Mouse (Mus musculus): ENCODE data around the gene Slc46a2.

DNA sequence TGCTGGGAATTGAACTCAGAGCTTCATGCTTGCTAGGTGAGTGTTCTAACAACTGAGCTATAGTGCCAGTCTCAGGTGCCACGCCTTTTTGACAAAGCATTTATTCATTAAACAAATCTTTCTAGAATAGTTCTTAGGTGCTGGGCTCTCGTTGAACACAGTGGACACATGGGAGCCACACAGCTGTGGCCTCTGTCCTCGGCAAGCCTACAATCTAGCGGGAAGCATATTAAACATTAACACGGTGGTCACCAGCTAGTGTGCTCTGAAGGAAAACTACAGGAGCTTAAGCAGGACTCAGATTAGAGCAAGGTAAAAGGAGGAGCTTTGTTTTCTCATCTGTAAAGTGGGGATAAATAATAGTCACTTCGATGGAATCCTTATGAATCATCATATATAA, 7.8 kb downstream of the Slc46a2 start:
- TF ChIP-seq CTCF (conservative IDR thresholded peaks at IDR 0.05; ENCODE audit: low read length) (no peak), POU5F1 (IDR thresholded peaks at IDR 0.05; ENCODE audit: borderline replicate concordance, low read length) (no peak), NANOG (IDR thresholded peaks at IDR 0.05; ENCODE audit: borderline replicate concordance, low read length) (no peak)
